Mouse (Mus musculus) kidney, postnatal 10 days (tissue): ENCODE measurements around the gene Nudt5.

Experiments
- DNase-seq: peaks from one replicate; pipeline ENCODE4 v3.0.0; 2021; ENCODE audit warnings: mixed read lengths

Gene Nudt5

DNA sequence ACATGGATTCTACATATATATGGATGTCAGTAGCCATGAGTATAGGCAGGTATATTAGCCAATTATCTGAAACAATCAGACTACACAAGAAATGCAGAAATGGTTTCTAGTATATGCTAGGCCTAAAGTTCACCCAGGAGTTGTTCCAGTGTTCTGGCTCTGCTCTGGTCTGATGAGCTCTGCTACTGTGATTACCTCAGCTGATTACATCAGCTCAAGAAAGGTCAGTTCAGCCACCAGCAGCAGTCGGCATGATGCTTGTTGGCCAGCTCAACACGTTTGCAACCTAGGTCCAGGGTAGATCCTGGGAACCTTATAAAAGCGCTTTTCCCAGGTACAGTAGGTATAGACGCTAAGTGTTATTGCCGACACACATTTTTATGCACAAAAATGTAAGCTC is 24.9 kb downstream of the Nudt5 start:
- no peak for DNase-seq

DNA sequence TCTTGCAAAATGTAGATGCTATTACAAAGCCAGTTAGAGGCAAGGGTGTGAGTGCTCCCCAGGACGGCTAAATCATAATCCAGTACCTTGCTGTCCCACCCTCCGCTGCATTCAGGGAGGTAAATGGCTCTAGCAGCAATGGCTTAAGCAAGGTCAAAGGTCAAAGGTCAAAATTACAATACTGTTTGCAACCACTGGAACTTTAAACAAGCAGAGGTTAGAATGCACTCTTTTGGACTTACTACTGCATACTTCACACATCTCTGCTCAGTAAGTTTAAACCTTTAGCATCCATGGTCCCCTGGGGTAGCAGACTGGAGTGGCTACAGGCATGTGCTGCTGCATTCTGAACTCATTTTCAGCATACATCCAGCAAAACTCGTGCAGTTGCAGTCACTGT is 32.6 kb downstream of the Nudt5 start:
- no peak for DNase-seq

DNA sequence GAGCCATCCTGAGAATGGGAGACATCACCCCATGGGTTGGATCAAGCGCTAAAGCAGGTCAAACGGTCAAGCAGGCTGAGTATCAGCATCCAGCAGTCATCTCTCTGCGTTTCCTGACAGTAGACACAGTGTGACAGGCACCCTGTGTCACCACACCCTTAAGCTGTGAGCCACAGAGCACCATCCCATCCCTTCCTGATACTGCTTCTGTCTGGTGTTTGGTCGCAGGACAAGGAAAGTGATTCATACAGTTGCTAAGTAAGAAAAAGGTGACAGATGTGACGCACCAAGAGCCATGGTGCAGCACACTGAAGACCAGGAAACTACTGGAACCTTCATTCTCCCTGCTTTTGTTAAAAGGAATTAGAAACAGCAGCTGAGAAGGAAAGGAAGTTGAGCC is 44.0 kb downstream of the Nudt5 start:
- no peak for DNase-seq

DNA sequence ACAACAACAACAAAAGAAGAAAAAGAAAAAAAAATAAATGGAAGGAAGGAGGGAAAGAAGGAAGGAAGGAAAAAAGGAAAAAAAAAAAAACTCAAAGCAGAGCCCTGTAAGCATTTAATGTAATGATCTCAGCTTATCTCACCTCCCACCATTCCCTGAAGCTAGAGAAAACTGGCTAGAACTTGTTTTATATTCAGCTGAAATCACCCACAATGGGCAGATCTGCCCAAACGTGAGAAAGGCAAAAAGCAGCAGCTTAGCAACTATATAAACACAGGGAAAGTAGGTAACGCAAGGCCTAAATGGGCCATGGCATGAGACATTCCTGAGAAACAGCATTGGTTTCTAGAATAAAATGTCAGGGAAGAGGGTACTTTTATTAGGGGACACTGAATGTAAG is 44.6 kb downstream of the Nudt5 start:
- DNase-seq: no peak

DNA sequence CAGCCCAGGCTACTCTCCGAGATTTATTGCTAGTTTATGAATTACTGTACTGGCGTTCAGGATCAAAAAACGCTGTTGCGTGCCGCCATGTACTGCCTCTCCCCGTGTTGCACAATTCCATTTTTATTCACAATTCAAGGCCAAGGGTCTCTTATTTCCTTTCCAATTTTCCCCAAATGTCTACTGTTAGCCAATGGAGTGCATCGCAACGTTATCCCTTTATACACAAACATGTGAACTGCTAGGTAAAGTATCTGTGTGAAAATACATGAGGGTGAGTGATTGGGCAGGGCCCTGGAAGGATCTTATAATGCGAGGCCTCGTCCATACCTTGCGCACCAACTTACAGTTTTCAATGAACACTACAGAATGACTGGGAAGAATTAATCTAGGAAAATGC is 49.5 kb downstream of the Nudt5 start:
- DNase-seq: no peak

DNA sequence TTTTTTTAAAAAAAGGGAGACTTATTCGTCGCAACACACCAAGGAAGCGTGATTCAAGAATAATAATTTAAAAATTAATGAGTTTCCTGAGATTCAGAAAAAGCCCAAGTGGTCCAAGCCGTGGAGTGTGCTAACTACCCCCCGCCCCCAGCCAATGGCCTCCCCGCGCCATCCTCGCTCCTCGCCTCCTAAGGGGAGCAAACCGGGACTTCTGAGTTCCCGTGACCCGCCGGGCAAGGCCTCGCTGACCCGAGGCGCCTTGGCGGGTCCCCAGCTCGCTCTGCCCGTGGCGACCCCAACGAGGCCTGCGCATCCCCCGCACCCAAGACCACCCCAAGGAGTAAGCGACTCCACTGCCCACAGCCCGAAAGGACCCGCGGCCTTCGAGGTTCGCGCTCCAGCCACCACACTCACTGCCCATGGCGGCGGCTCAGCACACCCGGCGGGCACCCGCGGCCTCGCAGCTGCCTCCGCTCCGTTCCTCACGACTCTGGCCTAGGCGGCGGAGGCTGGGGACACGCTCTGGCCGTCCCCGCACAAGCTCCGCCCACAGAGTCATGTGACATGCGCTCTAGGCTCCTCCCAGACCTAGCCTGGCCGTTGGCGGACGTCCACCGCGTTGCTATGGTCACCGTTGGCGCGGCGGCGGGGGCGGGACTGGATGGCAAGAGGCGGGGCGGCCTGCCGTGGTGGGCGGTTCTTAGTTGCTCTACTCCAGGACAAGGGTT is 50.2 kb downstream of the Nudt5 start, which contains the start of gene Sec61a2:
TSS of gene Sec61a2 (minus strand) at position 590 of the 728 bp plus-strand sequence.
- peak; percentile 100 for DNase-seq

DNA sequence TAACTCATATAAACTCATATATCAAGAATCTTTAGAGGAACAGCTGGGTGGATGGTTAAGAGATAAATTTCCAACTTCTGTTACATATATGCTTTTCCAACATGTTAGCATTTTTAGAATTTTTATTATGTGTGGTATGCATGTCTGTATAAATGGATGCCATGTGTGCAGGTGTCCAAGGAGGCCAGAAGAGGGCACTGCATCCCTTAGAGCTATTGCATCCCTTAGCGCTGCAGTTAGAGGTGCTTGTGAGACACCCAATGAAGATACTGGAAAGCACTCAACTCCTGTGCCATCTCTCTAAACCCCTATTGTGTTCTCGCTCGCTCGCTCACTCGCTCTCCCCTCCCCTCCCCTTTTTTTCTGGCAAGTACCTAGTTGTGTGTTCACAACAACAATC is 55.3 kb downstream of the Nudt5 start:
- DNase-seq: peak; percentile 48

DNA sequence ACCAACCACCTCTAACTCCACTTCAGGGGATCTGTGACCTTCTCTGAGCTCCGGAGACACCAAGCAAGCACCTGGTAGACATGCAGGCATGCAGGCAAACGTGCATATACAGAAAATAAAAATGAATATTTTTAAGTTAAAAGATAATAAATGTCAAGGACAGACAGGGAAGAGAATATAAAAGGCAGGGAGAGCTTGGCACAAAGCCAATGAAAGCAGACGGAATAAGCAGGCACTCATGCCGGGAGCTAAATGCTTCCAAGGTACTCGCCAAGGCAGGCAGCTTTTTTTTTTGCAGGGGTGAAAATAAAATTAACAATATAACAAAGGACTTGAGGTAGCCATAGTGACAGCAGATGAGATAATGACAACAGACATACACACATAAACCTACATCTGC is 61.3 kb downstream of the Nudt5 start:
- peak; percentile 41 for DNase-seq

DNA sequence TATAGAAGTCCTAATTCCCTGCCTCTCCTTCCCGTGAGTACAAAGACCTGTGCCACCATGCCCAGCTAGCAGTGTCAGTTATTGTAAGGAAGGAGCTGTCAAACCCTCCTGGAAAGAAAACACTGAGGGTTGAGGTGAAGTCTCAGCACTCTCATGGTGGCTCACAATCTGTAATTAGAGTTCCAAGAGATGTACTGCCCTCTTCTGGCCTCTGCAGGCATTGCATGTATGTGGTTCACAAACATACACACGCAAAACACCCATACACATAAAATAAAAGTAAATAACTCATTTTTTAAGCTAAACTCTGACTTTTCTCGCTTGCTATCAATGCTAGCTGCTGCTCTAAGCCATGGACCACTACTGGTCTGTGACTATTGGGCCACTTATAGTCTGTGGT is 61.8 kb downstream of the Nudt5 start:
- DNase-seq: peak; percentile 64

DNA sequence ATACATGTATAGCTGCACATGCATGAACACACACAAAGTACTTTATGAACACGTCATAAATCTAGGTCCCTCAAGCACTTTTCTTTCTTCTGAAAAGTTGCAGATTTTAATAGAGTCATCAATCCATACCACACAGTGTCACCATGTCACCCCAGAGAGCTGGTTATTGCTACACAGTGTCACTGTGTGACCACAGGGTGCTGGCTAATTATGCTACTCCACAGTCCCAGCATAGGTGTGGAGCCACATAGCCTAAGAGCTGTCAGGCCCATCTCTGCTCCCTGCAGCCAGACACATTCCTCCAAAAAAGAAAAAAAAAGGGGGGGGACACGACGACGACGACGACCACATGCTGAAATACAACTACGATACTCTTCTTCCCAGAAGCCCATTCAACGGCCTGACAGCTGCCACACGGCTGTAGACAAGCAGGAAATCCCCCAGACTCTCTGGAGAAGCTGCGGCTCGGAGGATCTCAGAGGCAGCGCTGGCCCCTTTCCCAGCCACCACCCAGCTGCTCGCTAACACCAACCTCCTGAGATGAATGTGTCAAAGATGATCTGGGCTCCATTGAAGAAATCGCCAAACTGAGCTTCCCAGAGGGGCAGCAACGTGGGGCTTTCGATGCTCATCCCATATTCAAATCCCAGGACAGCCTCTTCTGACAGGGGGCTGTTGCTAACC is 66.6 kb downstream of the Nudt5 start:
- peak; percentile 33 for DNase-seq
